Mouse (Mus musculus) left cerebral cortex, postnatal 25 days (tissue): ENCODE data around the gene Gm10663. TPM values are rescaled to one million over a fixed set of nuclear protein-coding genes. Genes with fewer than 3 reads are reported as not detected.

Experiments
- DNase-seq, 2 experiments: peaks; one replicate each; pipeline ENCODE4 v3.0.0; 2022; ENCODE audit warnings: low spot score in 2 of 2, mixed read lengths in 1 of 2
- intact Hi-C: fragments of 180-260 bp; cut with DNase I; formaldehyde crosslinking; loops from one replicate; pipeline ENCODE4 v1.15.1; 2025
- total RNA-seq, 2 experiments: library from RNA; stranded (reverse); gene quantifications; 2 replicates each; pipeline ENCODE4 v1.2.3; 2021

Gene Gm10663
- total RNA-seq, result not detected

- no peak for DNase-seq
These were observed at the start of gene Gm10663 for GRCm38 (mm10) chr8:65074733-65075132. Gene Gm10663 (plus strand): TSS chr8:65075033.

GRCm38 (mm10) chr8:65028959-65029686 lies 45.7 kb upstream of the Gm10663 start:
- intact Hi-C loops, result loop anchor here (10.0 kb wide), 1 partner anchor 1416 kb away; no protein-coding TSS in a partner anchor
- DNase-seq, result no peak

More at GRCm38 (mm10) chr8:65074733-65075132, at the start of gene Gm10663:
- intact Hi-C loops, result no loop called here

- intact Hi-C loops, result loop anchor here (10.0 kb wide), 1 partner anchor 1415 kb away; no protein-coding TSS in a partner anchor
- no peak for DNase-seq
These were observed 45.1 kb upstream of the Gm10663 start for GRCm38 (mm10) chr8:65029776-65030175.

- intact Hi-C loops, result no loop called here
- DNase-seq, result no peak
These were observed 43.9 kb upstream of the Gm10663 start for GRCm38 (mm10) chr8:65030735-65031485.

GRCm38 (mm10) chr8:65032107-65032506 lies 42.7 kb upstream of the Gm10663 start:
- DNase-seq, result no peak
- intact Hi-C loops, result no loop called here

GRCm38 (mm10) chr8:65033056-65033455 lies 41.8 kb upstream of the Gm10663 start:
- no peak for DNase-seq
- intact Hi-C loops, result no loop called here

- intact Hi-C loops, result no loop called here
- no peak for DNase-seq
These were observed 40.7 kb upstream of the Gm10663 start for GRCm38 (mm10) chr8:65034136-65034535.

- intact Hi-C loops, result no loop called here
- DNase-seq, result peak in 1 of 2 experiments; percentile 2
These were observed 37.7 kb upstream of the Gm10663 start, which contains the start of gene Apela for GRCm38 (mm10) chr8:65037117-65037533. Gene Apela (minus strand): TSS chr8:65037336.

GRCm38 (mm10) chr8:65046565-65046964 lies 28.3 kb upstream of the Gm10663 start:
- DNase-seq, result no peak
- intact Hi-C loops, result no loop called here

- intact Hi-C loops, result no loop called here
- DNase-seq, result no peak
These were observed 27.6 kb upstream of the Gm10663 start for GRCm38 (mm10) chr8:65047193-65047592.

GRCm38 (mm10) chr8:65047801-65048200 lies 27.0 kb upstream of the Gm10663 start:
- no peak for DNase-seq
- intact Hi-C loops, result no loop called here

GRCm38 (mm10) chr8:65053554-65053953 lies 21.3 kb upstream of the Gm10663 start:
- intact Hi-C loops, result no loop called here
- no peak for DNase-seq

- DNase-seq, result no peak
- intact Hi-C loops, result no loop called here
These were observed 20.9 kb upstream of the Gm10663 start for GRCm38 (mm10) chr8:65053968-65054367.

GRCm38 (mm10) chr8:65056722-65057121 lies 18.1 kb upstream of the Gm10663 start:
- intact Hi-C loops, result no loop called here
- no peak for DNase-seq

GRCm38 (mm10) chr8:65062195-65062594 lies 12.6 kb upstream of the Gm10663 start:
- DNase-seq, result no peak
- intact Hi-C loops, result no loop called here

GRCm38 (mm10) chr8:65064071-65064470 lies 10.8 kb upstream of the Gm10663 start:
- intact Hi-C loops, result no loop called here

GRCm38 (mm10) chr8:65065622-65066021 lies 9.2 kb upstream of the Gm10663 start:
- intact Hi-C loops, result no loop called here

More at GRCm38 (mm10) chr8:65064071-65064470, 10.8 kb upstream of the Gm10663 start:
- no peak for DNase-seq

GRCm38 (mm10) chr8:65067031-65067430 lies 7.8 kb upstream of the Gm10663 start:
- intact Hi-C loops, result no loop called here

More at GRCm38 (mm10) chr8:65065622-65066021, 9.2 kb upstream of the Gm10663 start:
- DNase-seq, result no peak

GRCm38 (mm10) chr8:65067694-65068472 lies 7.0 kb upstream of the Gm10663 start:
- DNase-seq, result no peak
- intact Hi-C loops, result no loop called here

More at GRCm38 (mm10) chr8:65067031-65067430, 7.8 kb upstream of the Gm10663 start:
- no peak for DNase-seq

- intact Hi-C loops, result no loop called here
- DNase-seq, result no peak
These were observed 6.4 kb upstream of the Gm10663 start for GRCm38 (mm10) chr8:65068473-65068819.
